Mouse (Mus musculus) CH12.LX (cell line): ENCODE measurements around the gene Cdk8. TPM values are rescaled to one million over a fixed set of nuclear protein-coding genes. Genes with fewer than 3 reads are reported as not detected.

Source experiments
- DNase-seq: peaks from one replicate; pipeline ENCODE4 v3.0.0-alpha.2; 2013; ENCODE audit errors: extremely low read depth
- H3K27ac ChIP-seq: 2 replicates; pipeline ENCODE4 v1.5.1; 2012; ENCODE audit warnings: low read depth, mild to moderate bottlenecking, control low read depth, moderate library complexity; ENCODE audit not compliant: insufficient read depth
- H3K27me3 ChIP-seq: replicated peaks from 2 replicates; pipeline ENCODE3; 2012; ENCODE audit warnings: inconsistent platforms
- H3K36me3 ChIP-seq, 2 experiments: replicated peaks in 1 of 2; 2 replicates each; pipeline versions ENCODE3 to v1.6.1; 2012; ENCODE audit warnings: inconsistent platforms in 1 of 2, low read length in 1 of 2, mild to moderate bottlenecking in 1 of 2, mixed read lengths in 1 of 2, moderate library complexity in 1 of 2; ENCODE audit not compliant: control insufficient read depth in 1 of 2, insufficient read depth in 1 of 2
- H3K4me1 ChIP-seq, 2 experiments: 2 replicates each; pipeline ENCODE4 v1.6.1; 2012; ENCODE audit warnings: inconsistent platforms in 1 of 2, moderate library complexity in 1 of 2; ENCODE audit not compliant: insufficient read depth in 2 of 2, control insufficient read depth in 1 of 2
- H3K4me2 ChIP-seq: 2 replicates; pipeline ENCODE4 v1.6.1; 2012; ENCODE audit warnings: low read depth, mild to moderate bottlenecking, control low read depth; ENCODE audit not compliant: poor library complexity, insufficient read depth, severe bottlenecking
- H3K4me3 ChIP-seq, 3 experiments: fragments of 150-350 bp in 1 of 3; sonication (generic) in 1 of 3; replicated peaks in 1 of 3; 2 replicates each; pipeline versions ENCODE3 to v1.5.1; 2011 to 2012; ENCODE audit warnings: low read depth in 2 of 3, low read length in 2 of 3, mild to moderate bottlenecking in 2 of 3, moderate library complexity in 2 of 3, control low read depth in 1 of 3, improper control_type of control experiment in 1 of 3, inconsistent platforms in 1 of 3, mixed read lengths in 1 of 3; ENCODE audit not compliant: poor library complexity in 1 of 3
- H3K79me2 ChIP-seq: replicated peaks from 2 replicates; pipeline ENCODE4 v1.6.1; 2012; ENCODE audit warnings: mild to moderate bottlenecking, moderate library complexity; ENCODE audit not compliant: control insufficient read depth, poor library complexity, insufficient read depth, severe bottlenecking; ENCODE audit errors: extremely low read depth
- H3K9ac ChIP-seq: 2 replicates; pipeline ENCODE4 v1.6.1; 2012; ENCODE audit warnings: low read depth, mild to moderate bottlenecking, control low read depth, moderate library complexity; ENCODE audit not compliant: insufficient read depth
- H3K9me3 ChIP-seq: replicated peaks from 2 replicates; pipeline ENCODE3; 2012; ENCODE audit warnings: low read length, inconsistent platforms, mixed read lengths
- BHLHE40 ChIP-seq: IDR thresholded peaks from 2 replicates; pipeline ENCODE4 v1.6.1; 2011; ENCODE audit warnings: mild to moderate bottlenecking, low read depth, low read length, improper control_type of control experiment
- CHD2 ChIP-seq: IDR thresholded peaks from 2 replicates; pipeline ENCODE4 v1.6.1; 2011; ENCODE audit warnings: low read length, improper control_type of control experiment
- CTCF ChIP-seq, 2 experiments: IDR thresholded peaks in 1 of 2; conservative IDR thresholded peaks in 1 of 2; 2 replicates each; pipeline ENCODE4 v1.5.1; 2011 to 2012; ENCODE audit warnings: low read depth in 2 of 2, low read length in 2 of 2, improper control_type of control experiment in 1 of 2, inconsistent platforms in 1 of 2, mild to moderate bottlenecking in 1 of 2, moderate library complexity in 1 of 2
- ELF1 ChIP-seq: IDR thresholded peaks from 2 replicates; pipeline ENCODE4 v1.6.1; 2014; ENCODE audit warnings: low read depth, mild to moderate bottlenecking, inconsistent platforms, low read length, improper control_type of control experiment
- JUN ChIP-seq: IDR thresholded peaks from 2 replicates; pipeline ENCODE4 v1.6.1; 2011; ENCODE audit warnings: low read depth, mild to moderate bottlenecking, low read length, improper control_type of control experiment, moderate library complexity; ENCODE audit not compliant: insufficient read depth
- JUND ChIP-seq: conservative IDR thresholded peaks from 2 replicates; pipeline ENCODE4 v1.6.1; 2011; ENCODE audit warnings: low read depth, low read length, improper control_type of control experiment
- MXI1 ChIP-seq: IDR thresholded peaks from 2 replicates; pipeline ENCODE4 v1.6.1; 2011; ENCODE audit warnings: mild to moderate bottlenecking, low read depth, low read length, improper control_type of control experiment
- MYC ChIP-seq: IDR thresholded peaks from 2 replicates; pipeline ENCODE4 v1.6.1; 2011; ENCODE audit warnings: low read depth, mild to moderate bottlenecking, improper control_type of control experiment, low read length
- NRF1 ChIP-seq: IDR thresholded peaks from 2 replicates; pipeline ENCODE4 v1.6.1; 2014; ENCODE audit warnings: low read depth, mild to moderate bottlenecking, inconsistent platforms, low read length, improper control_type of control experiment, moderate library complexity
- POLR2A ChIP-seq: IDR thresholded peaks from 2 replicates; pipeline ENCODE4 v1.6.1; 2011; ENCODE audit warnings: low read depth, mild to moderate bottlenecking, improper control_type of control experiment, low read length
- SIN3A ChIP-seq: IDR thresholded peaks from 2 replicates; pipeline ENCODE4 v1.6.1; 2012; ENCODE audit warnings: low read length, improper control_type of control experiment, inconsistent platforms
- TCF12 ChIP-seq: IDR thresholded peaks from 2 replicates; pipeline ENCODE4 v1.6.1; 2014; ENCODE audit warnings: low read depth, mild to moderate bottlenecking, inconsistent platforms, low read length, improper control_type of control experiment
- UBTF ChIP-seq: IDR thresholded peaks from 2 replicates; pipeline ENCODE4 v1.6.1; 2012; ENCODE audit warnings: low read depth, mild to moderate bottlenecking, inconsistent platforms, low read length, improper control_type of control experiment, moderate library complexity
- USF2 ChIP-seq: conservative IDR thresholded peaks from 2 replicates; pipeline ENCODE4 v1.6.1; 2011; ENCODE audit warnings: low read depth, low read length, improper control_type of control experiment
- ZKSCAN1 ChIP-seq: IDR thresholded peaks from 2 replicates; pipeline ENCODE4 v1.6.1; 2012; ENCODE audit warnings: low read depth, inconsistent platforms, low read length, improper control_type of control experiment, borderline replicate concordance
- ZMIZ1 ChIP-seq: IDR thresholded peaks from 2 replicates; pipeline ENCODE4 v1.6.1; 2012; ENCODE audit warnings: low read depth, mild to moderate bottlenecking, inconsistent platforms, low read length, improper control_type of control experiment
- ZNF384 ChIP-seq: IDR thresholded peaks from 2 replicates; pipeline ENCODE4 v1.6.1; 2012; ENCODE audit warnings: low read depth, low read length, improper control_type of control experiment, inconsistent platforms
- dilution Hi-C: fragments of 300-500 bp; cut with MboI; formaldehyde crosslinking; loops from 2 replicates; pipeline ENCODE4 v1.14.3; 2020; ENCODE audit warnings: low sequenced_read_pairs; ENCODE audit not compliant: extremely low pct_unique_long_range_greater_than_20kb, extremely low pct_ligation_motif_present
- in situ Hi-C: fragments of 300-500 bp; cut with MboI; formaldehyde crosslinking; loops from 3 replicates; pipeline ENCODE4 v1.14.3; 2019; ENCODE audit warnings: low sequenced_read_pairs, low pct_ligation_motif_present, low pct_unique_long_range_greater_than_20kb, mixed read lengths
- polyA plus RNA-seq: library from polyadenylated mRNA; unstranded; fragments of >175 nt; gene quantifications from 2 replicates; pipeline ENCODE4 v1.2.1, GENCODE M21; 2012; ENCODE audit warnings: low read depth; ENCODE audit not compliant: insufficient read length
- total RNA-seq, 2 experiments: library from RNA; depleted of rRNA; stranded (reverse); fragments of 300-350 nt in 1 of 2; fragments of >200 nt in 1 of 2; gene quantifications; 2 replicates each; pipeline ENCODE4 v1.2.3; 2012 to 2014

Gene Cdk8
- total and polyA plus RNA-seq, 3 experiments = 52.6 to 99.1 (median 69.9) TPM

DNA sequence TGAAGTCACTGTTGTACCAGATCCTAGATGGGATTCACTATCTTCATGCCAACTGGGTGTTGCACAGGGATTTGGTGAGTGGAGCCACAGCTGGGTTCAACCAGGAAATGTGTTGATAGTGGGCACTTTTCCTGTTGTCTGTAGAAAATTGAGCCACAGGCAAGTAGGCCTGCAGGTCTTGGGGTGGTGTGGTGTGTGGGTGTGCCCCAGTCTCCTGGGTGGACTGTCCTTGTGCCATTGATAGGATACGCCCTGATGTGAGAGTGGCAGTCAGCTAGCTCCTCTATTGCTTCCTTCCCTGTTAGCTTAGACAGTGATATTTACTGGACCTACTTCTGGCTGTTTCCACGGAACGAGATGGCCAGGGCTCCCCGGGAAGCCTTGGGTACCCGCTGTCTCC, 40.6 kb downstream of the Cdk8 start:
- Histone ChIP-seq H3K79me2 (no peaks in the 10 kb centered on the region; the same call in 1 of the 2 replicates), H3K4me1 (peaks cover 0 to 9% of the 10 kb centered on the region in 2 experiments; a peak in 1 of 4 replicates), H3K4me2 (no peak overlapping the region), H3K27me3 (no peaks in the 10 kb centered on the region), H3K36me3 (peaks cover 28 to 76% of the 10 kb centered on the region in 2 experiments), H3K4me3 (no peak overlapping the region), H3K27ac (no peak overlapping the region), H3K9me3 (no peaks in the 10 kb centered on the region), H3K9ac (no peak overlapping the region)
- no peak for DNase-seq
- in situ Hi-C loops = no loop called here
- no peak for TF ChIP-seq ZMIZ1
- no peak for TF ChIP-seq MXI1
- dilution Hi-C loops = no loop called here

DNA sequence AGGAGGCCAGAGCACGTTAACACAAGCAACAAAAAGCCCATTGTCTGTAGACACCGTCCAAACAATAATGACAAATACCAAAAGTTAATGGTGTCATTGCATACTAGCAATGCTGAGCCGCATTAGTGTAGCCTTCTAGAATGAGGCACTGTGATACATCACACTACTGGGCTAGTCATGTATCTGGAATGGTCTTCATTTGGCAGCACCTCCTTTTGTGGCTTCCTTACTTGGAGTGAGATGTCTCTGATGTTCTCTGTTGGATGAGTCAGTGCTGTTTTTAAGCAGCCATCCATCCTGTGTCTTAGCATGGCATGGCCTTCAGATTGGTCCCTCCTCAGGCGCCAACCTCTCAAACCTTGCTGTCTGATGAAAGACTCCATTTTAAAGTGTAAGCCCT, 42.1 kb downstream of the Cdk8 start:
- Histone ChIP-seq H3K79me2 (no peaks in the 10 kb centered on the region; the same call in 1 of the 2 replicates), H3K9ac (no peak overlapping the region), H3K4me1 (peaks cover 0 to 9% of the 10 kb centered on the region in 2 experiments; a peak in 1 of 4 replicates), H3K4me3 (no peak overlapping the region), H3K4me2 (no peak overlapping the region)
- TF ChIP-seq JUN (no peak), ZKSCAN1 (no peak), ZNF384 (no peak), CHD2 (no peak), JUND (no peak), UBTF (no peak), MYC (no peak), TCF12 (no peak), BHLHE40 (no peak), USF2 (no peak), CTCF (conservative IDR thresholded peaks at IDR 0.05 in 1 of 2, IDR thresholded peaks at IDR 0.05 in 1 of 2; ENCODE audit: low read depth in 2 of 2, low read length in 2 of 2) (no peak), ELF1 (no peak), POLR2A (no peak), NRF1 (no peak), MXI1 (no peak), SIN3A (no peak)
- TF ChIP-seq, all 38 proteins: peak for 0
- no peaks in the 10 kb centered on the region for H3K27me3 ChIP-seq
- dilution Hi-C loops (no loop called here), in situ Hi-C loops (no loop called here)
- no peak overlapping the region for H3K27ac ChIP-seq
- no peak for DNase-seq
- H3K36me3 ChIP-seq = peaks cover 33 to 73% of the 10 kb centered on the region in 2 experiments
- no peaks in the 10 kb centered on the region for H3K9me3 ChIP-seq
